10 mouse cellular contexts compared by ENCODE assay signal in genomic region chr16:17797812-17798311, GRCm38 (mm10). TPM values are rescaled to one million over a fixed set of nuclear protein-coding genes. Genes with fewer than 3 reads are reported as not detected.
DNase-seq lines count a peak whose midpoint lies in the region; ATAC-seq lines count a peak whose summit lies in the region.
"Had no signal": no experiment of that assay in that cellular context is flagged by ENCODE, and none has a peak within 500 bp of the region (broad histone marks: within the 10 kb centered on the region; RNA-seq: fewer than 3 reads in every experiment).

No protein-coding gene starts in this region.

- H3K4me2 ChIP-seq in heart, embryonic 11.5 days = peak overlapping the region; percentile 80
- H3K4me2 ChIP-seq in heart, embryonic 12.5 days = peak overlapping the region; percentile 78
- H3K4me2 ChIP-seq in liver, embryonic 13.5 days = peak overlapping the region; percentile 63

- H3K4me3 ChIP-seq in heart, embryonic 11.5 days (ENCODE audit: low read depth, low read length) = peak overlapping the region; percentile 60
- peak overlapping the region; percentile 64 for H3K4me3 ChIP-seq in heart, embryonic 12.5 days
- H3K4me3 ChIP-seq in liver, embryonic 13.5 days (replicated peaks) = peak overlapping the region; percentile 52

- intact Hi-C loops in heart, postnatal 25 days (cut with DNase I) = no loop called here

- peaks cover 59% of the 10 kb centered on the region for H3K27me3 ChIP-seq in heart, embryonic 11.5 days (ENCODE audit: control insufficient read depth, insufficient read depth, low read length)
- H3K27me3 ChIP-seq in heart, embryonic 12.5 days (replicated peaks) = peaks cover 59% of the 10 kb centered on the region
- peaks cover 90% of the 10 kb centered on the region for H3K27me3 ChIP-seq in liver, embryonic 13.5 days

- peak overlapping the region; percentile 81 for H3K27ac ChIP-seq in heart, embryonic 11.5 days (ENCODE audit: low read depth, low read length)
- peak overlapping the region; percentile 77 for H3K27ac ChIP-seq in heart, embryonic 12.5 days (ENCODE audit: poor library complexity, severe bottlenecking)
- peak overlapping the region; percentile 50 for H3K27ac ChIP-seq in liver, embryonic 13.5 days

- no peaks in the 10 kb centered on the region for H3K9me3 ChIP-seq in heart, embryonic 11.5 days (replicated peaks; ENCODE audit: control insufficient read depth, low read length)
- H3K9me3 ChIP-seq in heart, embryonic 12.5 days (replicated peaks) = no peaks in the 10 kb centered on the region
- no peaks in the 10 kb centered on the region for H3K9me3 ChIP-seq in liver, embryonic 13.5 days (replicated peaks)

- peaks cover 29% of the 10 kb centered on the region for H3K4me1 ChIP-seq in heart, embryonic 11.5 days (ENCODE audit: control insufficient read depth, insufficient read depth, low read length)
- H3K4me1 ChIP-seq in heart, embryonic 12.5 days (replicated peaks) = peaks cover 49% of the 10 kb centered on the region
- peaks cover 30% of the 10 kb centered on the region for H3K4me1 ChIP-seq in liver, embryonic 13.5 days (replicated peaks)

- H3K36me3 ChIP-seq in heart, embryonic 11.5 days (ENCODE audit: control insufficient read depth, insufficient read depth, low read length) = 0 out of 2 replicates have a peak, but pooled peaks cover 4% of the 10 kb centered on the region
- H3K36me3 ChIP-seq in heart, embryonic 12.5 days = peaks cover 12% of the 10 kb centered on the region
- H3K36me3 ChIP-seq in liver, embryonic 13.5 days = peaks cover 2% of the 10 kb centered on the region; the same call in 1 of the 2 replicates

- DNase-seq in heart, postnatal 25 days (ENCODE audit: low spot score) = no peak
- DNase-seq in NIH3T3 (ENCODE audit: low read depth) = peak; percentile 62
- no peak for DNase-seq in liver, embryonic 13.5 days
- peak; percentile 54 for DNase-seq in testis, postnatal 10 days (ENCODE audit: low spot score)
- no peak for DNase-seq in frontal cortex, postnatal 36 days (ENCODE audit: low spot score in 2 of 2)

- 6% methylated on average over 29 of the region's 29 CpGs for WGBS in heart, embryonic 11.5 days (ENCODE audit: insufficient replicate concordance)
- WGBS in heart, embryonic 12.5 days = 4% methylated on average over 29 of the region's 29 CpGs
- WGBS in liver, embryonic 13.5 days (ENCODE audit: insufficient replicate concordance) = 5% methylated on average over 29 of the region's 29 CpGs

- peak overlapping the region; percentile 83 for H3K9ac ChIP-seq in heart, embryonic 11.5 days (ENCODE audit: low read depth, low read length)
- peak overlapping the region; percentile 83 for H3K9ac ChIP-seq in heart, embryonic 12.5 days
- H3K9ac ChIP-seq in liver, embryonic 13.5 days = peak overlapping the region; percentile 54

- no peak; the same call in 1 of the 2 replicates for ATAC-seq in heart, embryonic 11.5 days (replicated peaks; ENCODE audit: insufficient number of reproducible peaks, low FRiP score, low TSS enrichment)
- ATAC-seq in heart, embryonic 12.5 days (ENCODE audit: insufficient number of reproducible peaks, low FRiP score) = peak; percentile 11; the same call in 1 of the 2 replicates
- ATAC-seq in liver, embryonic 13.5 days (ENCODE audit: low read depth) = no peak
- ATAC-seq in activated CD4-positive, CD25-positive, alpha-beta regulatory T cell, adult 4 months = no peak

RNA-seq across cellular contexts. Expression of gene Scarf2, which starts 0.8 kb away (rescaled TPM):
- 7.2 and 9.6 TPM in 2 replicates for polyA plus RNA-seq in heart, embryonic 11.5 days (2014; fragmentation: Nextera tagmentation; extraction: Ambion mirVana)
- 1 to 10 TPM; 5.1 to 5.6 TPM for total RNA-seq in heart, postnatal 25 days (2021)
- polyA plus RNA-seq in heart, embryonic 12.5 days (2016; fragmentation: Nextera tagmentation; extraction: Ambion mirVana) = 15.8 and 17.4 TPM in 2 replicates
- polyA plus RNA-seq in liver, embryonic 13.5 days (2015; fragmentation: Nextera tagmentation; extraction: Ambion mirVana) = 1.0 TPM in 2 replicates
- not detected for polyA plus RNA-seq in activated CD4-positive, CD25-positive, alpha-beta regulatory T cell, adult 4 months (2017; shearing (Covaris generic))

RNA-seq across cellular contexts. Expression of gene B830017H08Rik, which starts 35.1 kb away (rescaled TPM):
- 0.13 TPM in 1 of 2 replicates, not detected in the other for polyA plus RNA-seq in heart, embryonic 11.5 days (2014; fragmentation: Nextera tagmentation; extraction: Ambion mirVana)
- total RNA-seq in heart, postnatal 25 days (2021) = not detected
- polyA plus RNA-seq in heart, embryonic 12.5 days (2016; fragmentation: Nextera tagmentation; extraction: Ambion mirVana) = not detected in 2 replicates
- not detected in 2 replicates for polyA plus RNA-seq in liver, embryonic 13.5 days (2015; fragmentation: Nextera tagmentation; extraction: Ambion mirVana)
- polyA plus RNA-seq in activated CD4-positive, CD25-positive, alpha-beta regulatory T cell, adult 4 months (2017; shearing (Covaris generic)) = not detected
- total RNA-seq: heart, adult 18-20 months; MEL had no signal

RNA-seq across cellular contexts. Expression of gene Klhl22, which starts 38.4 kb away (rescaled TPM):
- 43.2 and 44.1 TPM in 2 replicates for polyA plus RNA-seq in heart, embryonic 11.5 days (2014; fragmentation: Nextera tagmentation; extraction: Ambion mirVana)
- 10 to 100 TPM; 16.1 to 16.7 TPM for total RNA-seq in heart, postnatal 25 days (2021)
- polyA plus RNA-seq in heart, embryonic 12.5 days (2016; fragmentation: Nextera tagmentation; extraction: Ambion mirVana) = 42.7 and 44.4 TPM in 2 replicates
- 14.3 TPM in 2 replicates for polyA plus RNA-seq in liver, embryonic 13.5 days (2015; fragmentation: Nextera tagmentation; extraction: Ambion mirVana)
- polyA plus RNA-seq in activated CD4-positive, CD25-positive, alpha-beta regulatory T cell, adult 4 months (2017; shearing (Covaris generic)) = 10 to 100 TPM; 11.8 to 16.3 TPM

RNA-seq across cellular contexts. Expression of gene Car15, which starts 40.3 kb away (rescaled TPM):
- 1.0 and 1.9 TPM in 2 replicates for polyA plus RNA-seq in heart, embryonic 11.5 days (2014; fragmentation: Nextera tagmentation; extraction: Ambion mirVana)
- total RNA-seq in heart, postnatal 25 days (2021) = 1 to 10 TPM; 1.8 to 2.5 TPM
- 1.5 and 1.7 TPM in 2 replicates for polyA plus RNA-seq in heart, embryonic 12.5 days (2016; fragmentation: Nextera tagmentation; extraction: Ambion mirVana)
- polyA plus RNA-seq in liver, embryonic 13.5 days (2015; fragmentation: Nextera tagmentation; extraction: Ambion mirVana) = 0.54 and 0.59 TPM in 2 replicates
- 1 to 10 TPM; 2.7 to 3.3 TPM for polyA plus RNA-seq in activated CD4-positive, CD25-positive, alpha-beta regulatory T cell, adult 4 months (2017; shearing (Covaris generic))

Comparison
In these comparisons a context has a peak if more than half of its experiments do, and no peak if none do; other contexts are left out.
1. DNase-seq: peak in NIH3T3 (single experiment) and testis, postnatal 10 days (single experiment); none in heart, postnatal 25 days (single experiment), liver, embryonic 13.5 days (single experiment) and frontal cortex, postnatal 36 days (0 of 2).
2. Peak in every context shown above with its lines, with median percentiles within 50 percentile points of each other: H3K27ac ChIP-seq, H3K4me2 ChIP-seq, H3K4me3 ChIP-seq and H3K9ac ChIP-seq.